Mouse (Mus musculus): ENCODE data around the gene Dtx1. TPM values are rescaled to one million over a fixed set of nuclear protein-coding genes. Genes with fewer than 3 reads are reported as not detected.

Dtx1 gene
- polyA plus RNA-seq, 1 experiment from 2014 or later = 0.23 TPM

GRCm38 (mm10) chr5:120651230-120651629, 60.5 kb downstream of the Dtx1 start:
- DNase-seq (no peak), ATAC-seq (no peak)
- Histone ChIP-seq H3K4me2 (ENCODE audit: low read depth, low read length) (no peak overlapping the region), H3K36me3 (replicated peaks; ENCODE audit: insufficient read depth, low read length) (no peaks in the 10 kb centered on the region), H3K27ac (ENCODE audit: low read depth) (no peak overlapping the region), H3K9ac (replicated peaks) (no peak overlapping the region), H3K27me3 (ENCODE audit: insufficient read depth, low read length) (peaks cover 26% of the 10 kb centered on the region), H3K4me3 (ENCODE audit: low read depth, low read length) (no peak overlapping the region), H3K9me3 (ENCODE audit: low read length) (no peaks in the 10 kb centered on the region), H3K4me1 (ENCODE audit: insufficient read depth) (peaks cover 13% of the 10 kb centered on the region)
- no peak for TF ChIP-seq EP300 (IDR thresholded peaks at IDR 0.05; ENCODE audit: low read depth)
- no peak for TF ChIP-seq CTCF (IDR thresholded peaks at IDR 0.05; ENCODE audit: low read depth)
- WGBS (ENCODE audit: insufficient replicate concordance) = 44% methylated on average over 5 of the region's 5 CpGs

GRCm38 (mm10) chr5:120649938-120650337, 61.8 kb downstream of the Dtx1 start:
- 24% methylated on average over 13 of the region's 13 CpGs for WGBS (ENCODE audit: insufficient replicate concordance)
- ATAC-seq = no peak
- H3K4me1 ChIP-seq (ENCODE audit: insufficient read depth) = peaks cover 13% of the 10 kb centered on the region
- no peak overlapping the region for H3K27ac ChIP-seq (ENCODE audit: low read depth)
- TF ChIP-seq EP300 (IDR thresholded peaks at IDR 0.05; ENCODE audit: low read depth) (no peak), CTCF (IDR thresholded peaks at IDR 0.05; ENCODE audit: low read depth) (no peak)
- H3K4me3 ChIP-seq (ENCODE audit: low read depth, low read length) = 0 out of 2 replicates have a peak overlapping the region, but pooled peaks have one; percentile 37
- H3K4me2 ChIP-seq (ENCODE audit: low read depth, low read length) = peak overlapping the region; percentile 66; the same call in 1 of the 2 replicates
- H3K36me3 ChIP-seq (replicated peaks; ENCODE audit: insufficient read depth, low read length) = no peaks in the 10 kb centered on the region
- H3K27me3 ChIP-seq (ENCODE audit: insufficient read depth, low read length) = peaks cover 27% of the 10 kb centered on the region
- no peaks in the 10 kb centered on the region for H3K9me3 ChIP-seq (ENCODE audit: low read length)
- no peak for DNase-seq
- no peak overlapping the region for H3K9ac ChIP-seq (replicated peaks)

- ATAC-seq = peak; percentile 24; the same call in 1 of the 2 replicates
- H3K36me3 ChIP-seq (replicated peaks; ENCODE audit: insufficient read depth, low read length) = no peaks in the 10 kb centered on the region
- DNase-seq = no peak
- H3K4me1 ChIP-seq (ENCODE audit: insufficient read depth) = peaks cover 13% of the 10 kb centered on the region
- peak overlapping the region; percentile 37 for H3K4me3 ChIP-seq (ENCODE audit: low read depth, low read length)
- no peaks in the 10 kb centered on the region for H3K9me3 ChIP-seq (ENCODE audit: low read length)
- H3K27me3 ChIP-seq (ENCODE audit: insufficient read depth, low read length) = peaks cover 27% of the 10 kb centered on the region
- TF ChIP-seq EP300 (IDR thresholded peaks at IDR 0.05; ENCODE audit: low read depth) (no peak), CTCF (IDR thresholded peaks at IDR 0.05; ENCODE audit: low read depth) (no peak)
- H3K9ac ChIP-seq (replicated peaks) = 0 out of 2 replicates have a peak overlapping the region, but pooled peaks have one; percentile 19
- no peak overlapping the region for H3K27ac ChIP-seq (ENCODE audit: low read depth)
- peak overlapping the region; percentile 66 for H3K4me2 ChIP-seq (ENCODE audit: low read depth, low read length)
- WGBS (ENCODE audit: insufficient replicate concordance) = 2% methylated on average over 21 of the region's 21 CpGs
Observed at GRCm38 (mm10) chr5:120649374-120649933, 62.3 kb downstream of the Dtx1 start.

DNA sequence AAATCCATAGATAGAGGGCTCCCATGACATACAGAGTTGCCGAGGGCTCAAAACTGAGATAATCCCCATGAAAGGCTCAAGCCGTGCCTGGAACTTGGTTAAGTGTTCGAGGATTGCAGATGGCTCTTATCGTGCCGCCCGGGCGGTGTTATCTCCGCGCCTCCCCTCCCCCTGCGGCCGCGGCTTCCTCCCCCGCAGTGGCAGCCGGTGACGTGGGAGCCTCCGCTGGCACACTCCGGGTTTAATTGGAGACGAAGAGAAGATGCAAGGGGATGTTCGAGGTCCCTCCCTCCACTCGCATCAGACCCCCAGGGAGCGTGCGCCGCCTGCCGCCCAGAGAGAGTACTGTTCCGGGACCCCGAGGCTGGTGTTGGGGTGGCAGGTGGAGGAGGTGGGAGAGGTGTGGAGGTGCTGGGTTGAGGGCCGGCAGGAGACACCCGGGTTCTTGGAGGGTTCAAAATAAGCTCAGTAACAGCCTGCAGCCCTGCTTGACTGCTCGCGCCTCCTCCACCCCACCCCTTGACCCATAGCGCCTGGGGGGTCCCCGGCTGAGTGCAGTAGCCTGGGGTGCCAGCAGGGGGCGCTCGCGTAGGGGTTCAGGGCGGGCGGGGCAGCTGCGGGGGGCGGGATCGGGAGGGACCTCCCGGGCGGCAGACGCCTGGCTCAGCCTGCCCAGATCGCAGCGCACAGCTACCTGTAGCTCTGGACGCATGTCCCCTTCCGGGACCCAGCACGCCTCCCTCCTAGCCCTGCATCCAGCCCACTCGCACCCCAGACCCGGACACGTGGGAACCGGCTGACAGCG, 63.0 kb downstream of the Dtx1 start, which contains the start of gene Rasal1:
Gene Rasal1, plus strand, starts transcription at position 244 of the 805 bp plus-strand sequence.
- TF ChIP-seq CTCF (IDR thresholded peaks at IDR 0.05; ENCODE audit: low read depth) (peak; percentile 63), EP300 (IDR thresholded peaks at IDR 0.05; ENCODE audit: low read depth) (no peak)
- ATAC-seq (peak; percentile 72), DNase-seq (peak; percentile 73)
- H3K36me3 ChIP-seq (replicated peaks; ENCODE audit: insufficient read depth, low read length) = no peaks in the 10 kb centered on the region
- WGBS (ENCODE audit: insufficient replicate concordance) = under 1% methylated on average over 47 of the region's 53 CpGs
- H3K27me3 ChIP-seq (ENCODE audit: insufficient read depth, low read length) = peaks cover 27% of the 10 kb centered on the region
- no peaks in the 10 kb centered on the region for H3K9me3 ChIP-seq (ENCODE audit: low read length)
- H3K4me3 ChIP-seq (ENCODE audit: low read depth, low read length) = peak within 1 kb of the TSS; percentile 37
- peak within 1 kb of the TSS; percentile 19 for H3K9ac ChIP-seq (replicated peaks)
- peak within 1 kb of the TSS; percentile 66 for H3K4me2 ChIP-seq (ENCODE audit: low read depth, low read length)
- H3K27ac ChIP-seq (ENCODE audit: low read depth) = no peak within 1 kb of the TSS
- H3K4me1 ChIP-seq (ENCODE audit: insufficient read depth) = peaks cover 19% of the 10 kb centered on the region

DNA sequence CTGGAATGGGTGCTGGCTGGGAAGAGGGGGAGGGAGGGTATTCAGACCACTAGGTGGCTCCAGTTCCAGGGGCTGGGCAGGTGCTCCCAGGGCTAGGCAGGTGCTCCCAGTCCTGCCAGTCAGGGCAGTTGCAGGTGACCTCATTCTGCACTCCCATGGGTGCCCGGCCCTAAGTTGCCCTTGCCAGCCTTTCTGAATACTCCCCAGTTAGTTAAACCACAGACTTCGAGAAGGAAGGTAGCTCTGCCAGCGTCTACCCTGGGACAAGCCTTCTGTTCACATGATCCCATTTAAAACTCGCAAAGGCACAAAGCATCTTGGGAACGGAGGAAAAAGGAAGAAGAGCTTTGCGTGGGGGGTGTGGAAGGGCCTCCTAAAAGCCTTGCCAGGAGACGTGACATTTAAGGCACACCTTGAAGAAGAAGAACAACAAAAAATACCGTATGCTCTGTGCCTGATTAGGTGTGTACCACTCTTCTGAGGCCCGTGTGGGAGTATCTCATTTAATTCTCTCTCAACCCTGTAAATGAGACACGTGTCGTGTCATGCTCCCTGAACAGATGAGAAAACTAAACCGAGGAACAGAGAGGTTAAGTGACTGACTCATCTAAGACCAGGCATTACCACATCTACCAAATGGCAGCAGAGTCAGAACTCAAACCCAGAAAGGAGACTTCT, 63.8 kb downstream of the Dtx1 start:
- 18% methylated on average over 12 of the region's 12 CpGs for WGBS (ENCODE audit: insufficient replicate concordance)
- DNase-seq (no peak), ATAC-seq (no peak)
- H3K4me3 ChIP-seq (ENCODE audit: low read depth, low read length) = no peak overlapping the region
- H3K27ac ChIP-seq (ENCODE audit: low read depth) = no peak overlapping the region
- no peaks in the 10 kb centered on the region for H3K36me3 ChIP-seq (replicated peaks; ENCODE audit: insufficient read depth, low read length)
- TF ChIP-seq CTCF (IDR thresholded peaks at IDR 0.05; ENCODE audit: low read depth) (peak; percentile 20; the same call in 1 of the 2 replicates), EP300 (IDR thresholded peaks at IDR 0.05; ENCODE audit: low read depth) (no peak)
- no peaks in the 10 kb centered on the region for H3K9me3 ChIP-seq (ENCODE audit: low read length)
- H3K4me2 ChIP-seq (ENCODE audit: low read depth, low read length) = 0 out of 2 replicates have a peak overlapping the region, but pooled peaks have one; percentile 66
- peaks cover 27% of the 10 kb centered on the region for H3K27me3 ChIP-seq (ENCODE audit: insufficient read depth, low read length)
- H3K9ac ChIP-seq (replicated peaks) = no peak overlapping the region
- H3K4me1 ChIP-seq (ENCODE audit: insufficient read depth) = peaks cover 20% of the 10 kb centered on the region

DNA sequence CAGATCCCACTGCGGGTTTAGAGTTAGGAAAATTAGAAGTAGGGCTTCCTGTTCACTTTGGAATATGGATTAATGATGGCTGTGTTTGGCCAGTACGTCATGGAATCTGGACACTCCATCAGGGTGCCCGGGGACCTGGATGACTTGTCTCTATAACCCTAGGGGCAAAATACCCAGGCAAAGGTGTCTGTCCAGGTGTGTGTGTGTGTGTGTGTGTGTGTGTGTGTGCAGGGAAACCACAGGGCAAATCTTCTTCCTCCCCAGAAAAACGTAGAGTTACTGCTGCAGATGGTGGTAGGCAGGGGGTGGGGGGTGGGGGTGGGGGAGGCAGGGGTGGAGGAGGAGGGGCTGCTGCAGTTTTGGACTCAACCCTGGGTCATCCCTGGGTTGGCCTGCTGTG, 64.4 kb downstream of the Dtx1 start:
- Histone ChIP-seq H3K9ac (replicated peaks) (no peak overlapping the region), H3K4me2 (ENCODE audit: low read depth, low read length) (no peak overlapping the region), H3K4me3 (ENCODE audit: low read depth, low read length) (no peak overlapping the region), H3K27me3 (ENCODE audit: insufficient read depth, low read length) (peaks cover 27% of the 10 kb centered on the region), H3K9me3 (ENCODE audit: low read length) (no peaks in the 10 kb centered on the region), H3K4me1 (ENCODE audit: insufficient read depth) (peaks cover 20% of the 10 kb centered on the region), H3K36me3 (replicated peaks; ENCODE audit: insufficient read depth, low read length) (no peaks in the 10 kb centered on the region), H3K27ac (ENCODE audit: low read depth) (no peak overlapping the region)
- DNase-seq (no peak), ATAC-seq (no peak)
- WGBS (ENCODE audit: insufficient replicate concordance) = 55% methylated on average over 4 of the region's 4 CpGs
- no peak for TF ChIP-seq CTCF (IDR thresholded peaks at IDR 0.05; ENCODE audit: low read depth)
- TF ChIP-seq EP300 (IDR thresholded peaks at IDR 0.05; ENCODE audit: low read depth) = no peak
